Mouse (Mus musculus): ENCODE results near the gene Klk13.

Klk13 gene

DNA sequence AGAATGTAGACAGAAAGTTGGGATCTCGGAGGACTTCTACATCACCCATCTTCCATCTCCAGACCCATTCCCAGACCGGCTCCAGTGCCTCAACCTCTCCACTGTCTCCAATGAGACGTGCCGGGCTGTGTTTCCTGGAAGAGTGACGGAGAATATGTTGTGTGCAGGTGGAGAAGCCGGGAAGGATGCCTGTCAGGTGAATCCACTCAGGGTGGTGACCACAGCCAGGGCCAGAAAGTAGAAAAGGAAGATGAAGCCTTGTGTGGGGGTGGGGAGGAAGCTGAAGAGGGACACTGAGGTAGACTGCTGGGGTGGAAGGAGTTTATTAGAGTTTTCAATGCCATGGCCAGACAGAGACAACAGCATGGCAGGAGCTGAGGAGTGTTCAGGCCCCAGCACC lies 59.5 kb downstream of the Klk13 start:
- no peak for DNase-seq (ENCODE audit: low read depth)

DNA sequence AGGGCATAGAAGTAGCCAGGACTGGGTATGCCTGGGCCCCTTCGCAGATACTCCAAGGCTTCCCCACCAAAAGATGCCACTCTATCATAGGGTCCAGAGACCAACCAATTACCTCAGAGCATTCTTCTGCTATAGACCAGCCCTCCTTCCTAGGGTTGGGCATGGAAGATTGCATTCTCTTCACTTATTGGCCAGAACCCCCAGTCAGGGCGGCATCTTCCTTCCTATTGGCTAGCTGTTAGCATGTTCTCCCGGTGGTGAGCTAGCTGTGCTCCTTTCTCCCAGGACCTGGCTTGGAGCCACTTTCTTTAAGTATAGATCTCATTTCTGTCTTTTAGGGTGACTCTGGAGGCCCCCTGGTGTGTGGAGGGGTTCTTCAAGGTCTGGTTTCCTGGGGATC lies 60.5 kb downstream of the Klk13 start:
- DNase-seq (ENCODE audit: low read depth), result no peak

DNA sequence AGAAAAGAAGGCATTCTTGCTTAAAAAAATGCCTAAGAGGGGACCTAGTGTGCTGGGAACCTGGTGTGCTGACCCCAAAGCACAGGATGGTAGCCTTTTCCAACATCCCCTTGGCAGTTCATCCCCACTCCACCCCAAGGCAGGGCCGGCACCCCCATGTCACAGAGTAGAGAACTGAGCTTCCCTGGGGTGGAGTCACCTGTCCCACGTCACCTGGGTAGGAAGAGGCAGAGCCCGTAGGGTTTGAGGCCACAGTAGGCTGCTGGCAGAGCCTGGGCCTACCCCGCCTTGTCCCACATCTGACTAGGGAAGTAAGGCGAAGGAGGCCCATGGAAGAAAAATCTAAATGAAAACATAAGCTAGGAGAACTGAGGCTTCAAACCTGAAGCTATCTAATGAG lies 62.0 kb downstream of the Klk13 start, which contains the start of gene Klk11:
Gene Klk11 (plus strand): TSS at position 241 of the 400 bp plus-strand sequence.
- DNase-seq (ENCODE audit: low read depth), result no peak

DNA sequence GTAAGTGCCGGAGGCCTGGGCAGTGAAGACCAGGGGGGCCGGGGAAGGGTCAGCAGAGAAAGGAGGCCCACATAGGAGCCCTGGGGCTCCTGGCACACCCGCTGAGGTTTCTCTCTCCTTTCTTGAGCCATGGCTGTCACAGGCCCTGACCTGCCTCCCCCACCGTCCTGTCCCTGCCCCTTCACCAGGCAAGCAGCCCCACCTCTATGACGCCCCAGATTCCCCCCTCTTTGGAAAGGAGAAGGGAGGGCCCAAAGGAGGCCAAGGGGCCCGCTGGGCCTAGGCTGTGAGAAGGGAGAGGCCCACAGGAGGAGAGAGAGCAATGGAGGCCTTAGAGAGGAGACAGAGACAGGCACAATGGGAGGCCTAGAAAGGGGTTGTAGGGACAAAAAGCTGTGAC lies 62.4 kb downstream of the Klk13 start:
- DNase-seq (ENCODE audit: low read depth), result no peak

DNA sequence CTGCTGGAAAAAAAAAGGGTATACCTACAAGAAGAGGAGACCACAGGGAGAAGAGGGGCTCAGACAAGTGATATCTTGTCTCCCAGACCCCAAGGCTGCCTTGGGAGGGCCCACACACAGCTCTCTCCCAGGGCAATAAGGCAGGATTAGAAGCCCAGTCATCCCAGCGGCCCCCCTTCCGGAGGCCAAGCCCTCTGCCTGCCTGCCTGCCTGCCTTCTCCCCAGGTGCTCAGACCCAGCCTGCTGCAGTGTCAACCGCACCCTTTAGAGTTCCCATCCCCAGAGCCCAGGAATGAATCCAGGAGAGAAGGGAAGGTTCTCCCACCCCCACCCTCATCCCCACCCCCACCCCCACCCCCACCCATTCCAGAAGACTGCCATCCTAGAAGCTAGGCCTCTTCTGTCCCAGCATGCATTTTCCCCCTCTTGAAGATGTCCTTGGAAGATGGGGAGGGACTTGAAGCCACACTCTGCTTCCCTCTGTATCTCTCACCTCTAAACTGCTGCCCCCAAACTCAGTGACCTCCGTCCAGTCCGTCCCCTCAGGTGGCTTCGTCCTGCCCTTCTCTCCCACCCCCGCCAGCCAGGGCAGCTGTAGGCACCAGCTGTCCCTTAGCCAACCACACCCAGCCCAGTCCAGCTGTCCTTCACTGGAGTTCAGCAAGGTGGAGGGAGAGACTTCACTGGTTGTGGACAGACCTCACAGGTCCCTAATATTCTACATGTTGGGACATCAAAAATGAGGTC lies 63.1 kb downstream of the Klk13 start:
- no peak for DNase-seq (ENCODE audit: low read depth)

DNA sequence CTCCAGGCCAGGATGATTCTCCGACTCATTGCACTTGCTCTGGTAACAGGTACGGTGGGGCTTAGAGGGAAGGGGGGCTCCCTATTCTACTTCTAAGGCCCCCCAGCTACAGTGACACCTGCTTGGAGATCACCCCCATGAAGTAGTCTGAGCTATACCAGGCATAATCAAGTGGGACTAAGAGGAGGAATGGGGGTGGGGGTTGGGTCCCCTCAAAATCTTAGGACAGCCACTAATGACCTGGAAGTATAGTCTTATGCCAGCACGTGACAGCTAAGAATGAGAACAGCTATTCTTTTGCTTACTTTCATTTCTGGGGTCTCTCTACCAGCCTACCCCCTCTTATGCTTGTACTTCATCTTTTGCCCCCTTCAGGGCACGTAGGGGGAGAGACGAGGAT lies 64.1 kb downstream of the Klk13 start:
- DNase-seq (ENCODE audit: low read depth), result no peak
